Mouse (Mus musculus): ENCODE results near the gene Rgs7. TPM values are rescaled to one million over a fixed set of nuclear protein-coding genes. Genes with fewer than 3 reads are reported as not detected.
A peak's percentile ranks its signal among the peaks of the same experiment; 100 is the strongest.

Gene Rgs7
- polyA plus RNA-seq, 1 experiment from 2014 or later, result 31.5 TPM

- 95% methylated on average over 4 of the region's 4 CpGs for WGBS
- no peaks in the 10 kb centered on the region for H3K4me1 ChIP-seq (replicated peaks)
- ATAC-seq (ENCODE audit: low read depth), result no peak
These were observed 293.4 kb downstream of the Rgs7 start for GRCm38 (mm10) chr1:175198881-175199280.

GRCm38 (mm10) chr1:175195806-175196205 lies 296.5 kb downstream of the Rgs7 start:
- H3K36me3 ChIP-seq, result no peaks in the 10 kb centered on the region
- no peak overlapping the region for H3K9ac ChIP-seq
- H3K27ac ChIP-seq (replicated peaks), result no peak overlapping the region
- no peak overlapping the region for H3K4me3 ChIP-seq
- no peaks in the 10 kb centered on the region for H3K27me3 ChIP-seq
- H3K9me3 ChIP-seq, result no peaks in the 10 kb centered on the region
- WGBS, result 84% methylated on average over 4 of the region's 4 CpGs
- no peak overlapping the region for H3K4me2 ChIP-seq
- no peaks in the 10 kb centered on the region for H3K4me1 ChIP-seq (replicated peaks)
- ATAC-seq (ENCODE audit: low read depth), result no peak

More at GRCm38 (mm10) chr1:175198881-175199280, 293.4 kb downstream of the Rgs7 start:
- no peaks in the 10 kb centered on the region for H3K27me3 ChIP-seq
- no peak overlapping the region for H3K9ac ChIP-seq
- H3K4me3 ChIP-seq, result no peak overlapping the region
- H3K27ac ChIP-seq (replicated peaks), result no peak overlapping the region
- no peak overlapping the region for H3K4me2 ChIP-seq
- no peaks in the 10 kb centered on the region for H3K9me3 ChIP-seq
- no peaks in the 10 kb centered on the region for H3K36me3 ChIP-seq

GRCm38 (mm10) chr1:175188186-175188585 lies 304.1 kb downstream of the Rgs7 start:
- WGBS, result 65% methylated on average over 5 of the region's 5 CpGs
- no peaks in the 10 kb centered on the region for H3K27me3 ChIP-seq
- H3K4me3 ChIP-seq, result no peak overlapping the region
- H3K4me1 ChIP-seq (replicated peaks), result no peaks in the 10 kb centered on the region
- ATAC-seq (ENCODE audit: low read depth), result no peak
- no peaks in the 10 kb centered on the region for H3K9me3 ChIP-seq
- no peaks in the 10 kb centered on the region for H3K36me3 ChIP-seq
- no peak overlapping the region for H3K27ac ChIP-seq (replicated peaks)
- H3K4me2 ChIP-seq, result no peak overlapping the region
- H3K9ac ChIP-seq, result no peak overlapping the region

GRCm38 (mm10) chr1:175185211-175185610 lies 307.1 kb downstream of the Rgs7 start:
- Histone ChIP-seq H3K9ac (no peak overlapping the region), H3K4me2 (no peak overlapping the region)
- no peak for ATAC-seq (ENCODE audit: low read depth)

GRCm38 (mm10) chr1:175184736-175185135 lies 307.6 kb downstream of the Rgs7 start:
- Histone ChIP-seq H3K9ac (no peak overlapping the region), H3K4me2 (no peak overlapping the region), H3K9me3 (no peaks in the 10 kb centered on the region), H3K27me3 (no peaks in the 10 kb centered on the region), H3K36me3 (no peaks in the 10 kb centered on the region), H3K27ac (replicated peaks) (no peak overlapping the region), H3K4me3 (no peak overlapping the region), H3K4me1 (replicated peaks) (no peaks in the 10 kb centered on the region)
- no peak for ATAC-seq (ENCODE audit: low read depth)
- 76% methylated on average over 3 of the region's 3 CpGs for WGBS

More at GRCm38 (mm10) chr1:175185211-175185610, 307.1 kb downstream of the Rgs7 start:
- Histone ChIP-seq H3K36me3 (no peaks in the 10 kb centered on the region), H3K4me1 (replicated peaks) (no peaks in the 10 kb centered on the region), H3K27me3 (no peaks in the 10 kb centered on the region), H3K4me3 (no peak overlapping the region), H3K27ac (replicated peaks) (no peak overlapping the region), H3K9me3 (no peaks in the 10 kb centered on the region)
- 87% methylated on average over 2 of the region's 2 CpGs for WGBS

- WGBS, result 86% methylated on average over 1 of the region's 1 CpGs
- Histone ChIP-seq H3K27ac (replicated peaks) (no peak overlapping the region), H3K27me3 (no peaks in the 10 kb centered on the region), H3K9me3 (no peaks in the 10 kb centered on the region), H3K4me3 (no peak overlapping the region), H3K4me2 (no peak overlapping the region), H3K4me1 (replicated peaks) (no peaks in the 10 kb centered on the region), H3K9ac (no peak overlapping the region), H3K36me3 (no peaks in the 10 kb centered on the region)
- ATAC-seq (ENCODE audit: low read depth), result no peak
These were observed 313.6 kb downstream of the Rgs7 start for GRCm38 (mm10) chr1:175178733-175179132.

- WGBS, result 76% methylated on average over 5 of the region's 5 CpGs
These were observed 317.2 kb downstream of the Rgs7 start for GRCm38 (mm10) chr1:175174918-175175675.

GRCm38 (mm10) chr1:175155469-175155868 lies 336.8 kb downstream of the Rgs7 start:
- Histone ChIP-seq H3K27me3 (no peaks in the 10 kb centered on the region), H3K4me3 (no peak overlapping the region), H3K9ac (no peak overlapping the region), H3K36me3 (no peaks in the 10 kb centered on the region), H3K4me1 (replicated peaks) (no peaks in the 10 kb centered on the region), H3K4me2 (no peak overlapping the region), H3K9me3 (no peaks in the 10 kb centered on the region), H3K27ac (replicated peaks) (no peak overlapping the region)
- 82% methylated on average over 1 of the region's 1 CpGs for WGBS
- ATAC-seq (ENCODE audit: low read depth), result no peak

More at GRCm38 (mm10) chr1:175174918-175175675, 317.2 kb downstream of the Rgs7 start:
- Histone ChIP-seq H3K4me3 (no peak overlapping the region), H3K4me1 (replicated peaks) (no peaks in the 10 kb centered on the region), H3K9me3 (no peaks in the 10 kb centered on the region), H3K36me3 (no peaks in the 10 kb centered on the region), H3K4me2 (no peak overlapping the region), H3K27me3 (no peaks in the 10 kb centered on the region), H3K27ac (replicated peaks) (no peak overlapping the region), H3K9ac (no peak overlapping the region)
- ATAC-seq (ENCODE audit: low read depth), result no peak

- H3K4me1 ChIP-seq (replicated peaks), result no peaks in the 10 kb centered on the region
- H3K27ac ChIP-seq (replicated peaks), result no peak overlapping the region
- H3K9ac ChIP-seq, result no peak overlapping the region
- H3K4me2 ChIP-seq, result no peak overlapping the region
- no peak for ATAC-seq (ENCODE audit: low read depth)
- no peak overlapping the region for H3K4me3 ChIP-seq
- H3K27me3 ChIP-seq, result no peaks in the 10 kb centered on the region
- H3K9me3 ChIP-seq, result no peaks in the 10 kb centered on the region
- WGBS, result 85% methylated on average over 4 of the region's 4 CpGs
- no peaks in the 10 kb centered on the region for H3K36me3 ChIP-seq
These were observed 349.2 kb downstream of the Rgs7 start for GRCm38 (mm10) chr1:175143051-175143450.

GRCm38 (mm10) chr1:175128525-175128924 lies 363.8 kb downstream of the Rgs7 start:
- H3K27me3 ChIP-seq, result no peaks in the 10 kb centered on the region
- H3K9ac ChIP-seq, result no peak overlapping the region
- H3K4me2 ChIP-seq, result no peak overlapping the region
- no peak overlapping the region; the same call in 1 of the 2 replicates for H3K27ac ChIP-seq (replicated peaks)
- H3K9me3 ChIP-seq, result no peaks in the 10 kb centered on the region
- peaks cover 5% of the 10 kb centered on the region; the same call in 1 of the 2 replicates for H3K4me1 ChIP-seq (replicated peaks)
- no peaks in the 10 kb centered on the region for H3K36me3 ChIP-seq
- WGBS, result 40% methylated on average over 2 of the region's 2 CpGs
- ATAC-seq (ENCODE audit: low read depth), result peak; percentile 65
- no peak overlapping the region for H3K4me3 ChIP-seq

- H3K4me3 ChIP-seq, result no peak overlapping the region
- no peaks in the 10 kb centered on the region for H3K27me3 ChIP-seq
- WGBS, result 87% methylated on average over 3 of the region's 3 CpGs
- no peak overlapping the region for H3K9ac ChIP-seq
- no peaks in the 10 kb centered on the region for H3K36me3 ChIP-seq
- H3K27ac ChIP-seq (replicated peaks), result no peak overlapping the region
- H3K4me2 ChIP-seq, result no peak overlapping the region
- no peaks in the 10 kb centered on the region for H3K9me3 ChIP-seq
- no peak for ATAC-seq (ENCODE audit: low read depth)
- peaks cover 4% of the 10 kb centered on the region; the same call in 1 of the 2 replicates for H3K4me1 ChIP-seq (replicated peaks)
These were observed 367.9 kb downstream of the Rgs7 start for GRCm38 (mm10) chr1:175124416-175124815.

GRCm38 (mm10) chr1:175118904-175119555 lies 373.3 kb downstream of the Rgs7 start:
- no peak for ATAC-seq (ENCODE audit: low read depth)
- H3K4me2 ChIP-seq, result no peak overlapping the region

More at GRCm38 (mm10) chr1:175118904-175119555, 373.3 kb downstream of the Rgs7 start:
- Histone ChIP-seq H3K36me3 (no peaks in the 10 kb centered on the region), H3K27me3 (no peaks in the 10 kb centered on the region), H3K4me3 (no peak overlapping the region), H3K27ac (replicated peaks) (no peak overlapping the region), H3K4me1 (replicated peaks) (no peaks in the 10 kb centered on the region), H3K9me3 (no peaks in the 10 kb centered on the region), H3K9ac (no peak overlapping the region)
- WGBS, result 64% methylated on average over 4 of the region's 4 CpGs

Data from neural tube, embryonic 13.5 days (tissue).